Mouse (Mus musculus) cerebellum, adult 2 months (tissue): ENCODE data around the gene Gm21731.
"Not testable (repeated sequence)": the region's sequence is repeated elsewhere in the genome, so short reads cannot be mapped to it uniquely, and the experiment has no call there.

Experiments used
- CTCF ChIP-seq: fragments of 200-500 bp; IDR thresholded peaks from 2 replicates; pipeline ENCODE4 v1.5.1; 2011; ENCODE audit warnings: low read depth, mild to moderate bottlenecking, control low read depth, low read length, moderate library complexity, borderline replicate concordance; ENCODE audit not compliant: insufficient read depth
- POLR2A ChIP-seq: fragments of 200-500 bp; IDR thresholded peaks from 2 replicates; pipeline ENCODE4 v1.6.1; 2011; ENCODE audit warnings: low read length, control low read depth, borderline replicate concordance; ENCODE audit not compliant: insufficient read depth

DNA sequence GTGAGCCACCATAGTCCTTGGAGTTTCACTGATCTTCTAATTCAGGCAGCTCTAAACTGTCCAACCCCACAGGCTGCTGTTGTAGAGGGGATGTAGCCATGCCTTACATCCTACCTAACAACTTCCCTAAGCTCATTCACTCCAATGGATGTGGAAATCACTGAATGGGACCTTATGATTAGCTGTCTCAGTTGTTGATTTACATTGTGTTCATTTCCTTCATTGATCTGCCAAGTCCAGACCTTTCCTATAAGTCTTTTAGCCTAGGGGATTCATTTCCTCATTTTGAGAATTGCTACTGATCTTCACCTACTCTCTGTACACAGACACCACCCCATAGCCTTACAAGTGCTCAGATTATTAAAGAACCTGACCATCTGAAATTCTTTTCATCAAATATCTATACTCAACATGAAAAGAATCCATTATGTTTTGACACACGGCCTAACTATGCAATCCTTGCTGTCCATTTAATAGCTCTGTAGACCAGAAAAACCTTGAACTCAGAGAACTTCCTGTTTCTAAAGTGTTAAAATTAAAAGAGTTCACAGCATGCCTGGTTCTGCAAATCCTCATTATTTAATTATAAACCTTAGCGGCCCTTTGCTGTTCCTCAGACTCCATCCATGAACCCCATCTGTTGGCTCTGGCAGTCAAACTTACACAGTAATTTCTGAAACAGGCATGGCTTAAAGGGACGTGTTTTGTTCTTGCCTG lies 12.5 kb downstream of the Gm21731 start:
- TF ChIP-seq CTCF, POLR2A: not testable (repeated sequence)
